Mouse (Mus musculus): ENCODE data around the gene Kcnj12. TPM values are rescaled to one million over a fixed set of nuclear protein-coding genes. Genes with fewer than 3 reads are reported as not detected.

Kcnj12 gene
- polyA plus RNA-seq, 1 experiment from 2014 or later: 0.31 TPM

- peaks cover 5% of the 10 kb centered on the region; the same call in 1 of the 2 replicates for H3K9me3 ChIP-seq
- 74% methylated on average over 3 of the region's 3 CpGs for WGBS
- H3K27ac ChIP-seq: no peak overlapping the region
- H3K4me1 ChIP-seq (replicated peaks): no peaks in the 10 kb centered on the region
- ATAC-seq (ENCODE audit: insufficient number of reproducible peaks, insufficient read depth, low FRiP score, low TSS enrichment, low read depth): no peak
- H3K9ac ChIP-seq (replicated peaks): no peak overlapping the region
- H3K4me3 ChIP-seq (replicated peaks): no peak overlapping the region
- no peak overlapping the region for H3K4me2 ChIP-seq
- no peaks in the 10 kb centered on the region for H3K27me3 ChIP-seq
- H3K36me3 ChIP-seq: no peaks in the 10 kb centered on the region
Measured at GRCm38 (mm10) chr11:61091192-61091591, 68.8 kb downstream of the Kcnj12 start.

DNA sequence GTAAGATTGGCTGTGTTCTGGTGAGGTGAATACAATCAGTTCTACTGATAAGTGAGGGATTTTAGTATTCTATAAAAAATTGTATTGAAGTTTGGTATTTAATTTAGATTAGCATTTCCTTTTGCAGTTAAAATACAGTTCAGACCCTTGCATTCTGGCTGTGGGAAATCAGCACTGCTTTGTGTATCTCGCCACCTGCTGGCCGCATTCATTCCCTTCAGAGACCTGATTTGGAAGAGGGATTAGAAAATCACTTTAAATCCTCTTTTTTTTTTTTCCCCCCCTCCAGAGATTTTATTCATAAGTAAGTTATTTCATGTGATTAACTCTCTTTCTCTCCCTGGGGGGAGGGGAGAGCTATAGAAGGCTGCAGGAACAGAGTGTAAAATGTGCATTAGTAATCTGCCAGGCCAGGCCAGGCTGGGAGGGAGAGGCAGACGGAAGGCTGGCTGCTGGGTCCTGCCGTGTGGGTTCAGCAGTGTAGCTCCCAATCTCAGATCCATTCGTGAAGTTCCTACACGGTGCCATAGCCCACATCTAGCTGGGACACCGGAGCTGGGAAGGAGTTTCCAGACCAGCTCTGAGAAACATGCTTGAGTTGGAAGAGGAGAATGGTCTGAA, 69.4 kb downstream of the Kcnj12 start:
- Histone ChIP-seq H3K27me3 (no peaks in the 10 kb centered on the region), H3K36me3 (no peaks in the 10 kb centered on the region), H3K9ac (replicated peaks) (no peak overlapping the region), H3K4me1 (replicated peaks) (no peaks in the 10 kb centered on the region), H3K4me3 (replicated peaks) (no peak overlapping the region), H3K9me3 (peaks cover 5% of the 10 kb centered on the region; the same call in 1 of the 2 replicates), H3K4me2 (no peak overlapping the region), H3K27ac (no peak overlapping the region)
- WGBS: 20% methylated on average over 7 of the region's 7 CpGs
- ATAC-seq (ENCODE audit: insufficient number of reproducible peaks, insufficient read depth, low FRiP score, low TSS enrichment, low read depth): no peak

DNA sequence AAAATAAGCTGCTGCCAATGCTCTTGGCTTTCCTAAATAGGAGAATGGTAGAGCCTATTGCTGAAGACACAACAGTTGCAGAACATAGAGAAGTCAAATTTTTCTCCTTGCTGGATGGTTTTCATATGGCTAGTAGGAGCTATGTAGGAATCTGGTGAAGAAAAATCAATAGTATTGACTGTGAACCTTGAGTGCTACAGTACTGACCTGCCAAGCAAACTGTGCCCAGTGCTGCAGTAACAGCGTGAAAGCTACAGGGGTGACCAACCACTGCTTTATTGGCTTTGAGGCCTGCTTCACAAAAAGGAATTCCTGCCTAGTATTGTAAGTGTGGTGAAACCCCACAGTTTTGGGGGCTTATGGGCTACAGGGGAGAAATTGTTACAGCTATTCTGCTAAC, 75.7 kb downstream of the Kcnj12 start:
- H3K4me3 ChIP-seq (replicated peaks): no peak overlapping the region
- ATAC-seq (ENCODE audit: insufficient number of reproducible peaks, insufficient read depth, low FRiP score, low TSS enrichment, low read depth): no peak
- H3K4me2 ChIP-seq: no peak overlapping the region
- no peak overlapping the region for H3K9ac ChIP-seq (replicated peaks)
- no peaks in the 10 kb centered on the region for H3K27me3 ChIP-seq
- WGBS: 56% methylated on average over 1 of the region's 1 CpGs
- H3K4me1 ChIP-seq (replicated peaks): no peaks in the 10 kb centered on the region
- peaks cover 5% of the 10 kb centered on the region; the same call in 1 of the 2 replicates for H3K9me3 ChIP-seq
- no peaks in the 10 kb centered on the region for H3K36me3 ChIP-seq
- H3K27ac ChIP-seq: no peak overlapping the region

- Histone ChIP-seq H3K4me1 (replicated peaks) (no peaks in the 10 kb centered on the region), H3K36me3 (no peaks in the 10 kb centered on the region), H3K4me2 (no peak overlapping the region), H3K4me3 (replicated peaks) (no peak overlapping the region), H3K27ac (no peak overlapping the region), H3K9ac (replicated peaks) (no peak overlapping the region), H3K9me3 (no peaks in the 10 kb centered on the region), H3K27me3 (no peaks in the 10 kb centered on the region)
- no peak for ATAC-seq (ENCODE audit: insufficient number of reproducible peaks, insufficient read depth, low FRiP score, low TSS enrichment, low read depth)
- 69% methylated on average over 13 of the region's 13 CpGs for WGBS
Measured at GRCm38 (mm10) chr11:61102397-61103339, 80.3 kb downstream of the Kcnj12 start.

GRCm38 (mm10) chr11:61104241-61104901, 82.0 kb downstream of the Kcnj12 start:
- H3K27me3 ChIP-seq: no peaks in the 10 kb centered on the region
- H3K36me3 ChIP-seq: no peaks in the 10 kb centered on the region
- peak overlapping the region; percentile 17; the same call in 1 of the 2 replicates for H3K4me2 ChIP-seq
- WGBS: 21% methylated on average over 20 of the region's 20 CpGs
- ATAC-seq (ENCODE audit: insufficient number of reproducible peaks, insufficient read depth, low FRiP score, low TSS enrichment, low read depth): peak; percentile 84
- H3K9me3 ChIP-seq: no peaks in the 10 kb centered on the region
- no peak overlapping the region for H3K4me3 ChIP-seq (replicated peaks)
- no peak overlapping the region for H3K9ac ChIP-seq (replicated peaks)
- no peak overlapping the region for H3K27ac ChIP-seq
- H3K4me1 ChIP-seq (replicated peaks): no peaks in the 10 kb centered on the region

DNA sequence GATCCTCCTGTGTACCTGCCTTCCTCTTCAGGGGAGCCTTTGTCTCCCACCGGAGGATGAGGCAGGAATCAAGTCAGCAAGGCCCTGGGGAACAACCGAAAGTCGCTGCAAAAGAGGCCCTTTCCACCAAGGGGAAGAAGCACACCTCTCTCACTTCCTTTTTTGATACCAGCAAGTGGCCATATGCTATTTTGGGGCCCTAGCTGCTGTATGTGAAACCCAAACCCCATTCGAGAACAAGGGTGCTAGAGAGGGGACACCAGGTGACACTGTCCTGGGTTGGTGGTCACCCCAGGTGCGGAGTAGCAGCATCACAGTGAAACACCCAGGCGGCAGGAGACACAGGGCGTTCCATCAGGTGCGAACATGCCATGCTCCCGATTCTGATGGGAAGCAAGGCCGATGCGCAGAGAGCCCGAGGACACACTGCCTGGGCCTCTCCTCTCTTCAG, 86.6 kb downstream of the Kcnj12 start:
- Histone ChIP-seq H3K4me1 (replicated peaks) (no peaks in the 10 kb centered on the region), H3K4me3 (replicated peaks) (no peak overlapping the region), H3K4me2 (no peak overlapping the region), H3K36me3 (no peaks in the 10 kb centered on the region), H3K9ac (replicated peaks) (no peak overlapping the region), H3K27me3 (no peaks in the 10 kb centered on the region; the same call in 1 of the 2 replicates), H3K27ac (no peak overlapping the region), H3K9me3 (no peaks in the 10 kb centered on the region)
- 88% methylated on average over 12 of the region's 12 CpGs for WGBS
- no peak for ATAC-seq (ENCODE audit: insufficient number of reproducible peaks, insufficient read depth, low FRiP score, low TSS enrichment, low read depth)

GRCm38 (mm10) chr11:61109707-61110106, 87.3 kb downstream of the Kcnj12 start:
- Histone ChIP-seq H3K36me3 (no peaks in the 10 kb centered on the region), H3K9ac (replicated peaks) (no peak overlapping the region), H3K27ac (no peak overlapping the region), H3K27me3 (no peaks in the 10 kb centered on the region; the same call in 1 of the 2 replicates), H3K4me1 (replicated peaks) (no peaks in the 10 kb centered on the region), H3K4me2 (no peak overlapping the region), H3K9me3 (no peaks in the 10 kb centered on the region), H3K4me3 (replicated peaks) (no peak overlapping the region)
- 85% methylated on average over 6 of the region's 6 CpGs for WGBS
- no peak for ATAC-seq (ENCODE audit: insufficient number of reproducible peaks, insufficient read depth, low FRiP score, low TSS enrichment, low read depth)

- H3K4me2 ChIP-seq: no peak overlapping the region
- no peak overlapping the region for H3K9ac ChIP-seq (replicated peaks)
- no peak for ATAC-seq (ENCODE audit: insufficient number of reproducible peaks, insufficient read depth, low FRiP score, low TSS enrichment, low read depth)
- WGBS: 77% methylated on average over 10 of the region's 10 CpGs
- no peaks in the 10 kb centered on the region for H3K9me3 ChIP-seq
- H3K27me3 ChIP-seq: no peaks in the 10 kb centered on the region; the same call in 1 of the 2 replicates
- H3K36me3 ChIP-seq: no peaks in the 10 kb centered on the region
- no peak overlapping the region for H3K4me3 ChIP-seq (replicated peaks)
- no peak overlapping the region for H3K27ac ChIP-seq
- no peaks in the 10 kb centered on the region for H3K4me1 ChIP-seq (replicated peaks)
Measured at GRCm38 (mm10) chr11:61110113-61110512, 87.7 kb downstream of the Kcnj12 start.

DNA sequence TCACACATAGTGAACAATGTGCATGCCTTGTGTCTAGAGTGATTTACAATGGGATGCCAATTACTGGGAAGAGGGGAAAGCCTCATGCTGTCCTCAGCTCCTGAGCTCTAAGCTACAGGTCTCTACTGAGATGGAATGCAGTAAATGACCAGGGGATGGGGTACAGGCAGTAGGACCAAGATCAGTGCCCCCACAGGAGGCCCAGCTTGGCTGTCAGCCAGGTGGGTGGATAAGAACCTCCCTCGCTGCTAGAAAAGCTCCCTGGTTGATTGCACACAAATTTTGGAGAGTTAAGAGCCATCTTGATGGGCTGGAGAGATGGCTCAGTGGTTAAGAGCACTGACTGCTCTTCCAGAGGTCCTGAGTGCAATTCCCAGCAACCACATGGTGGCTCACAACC, 88.6 kb downstream of the Kcnj12 start:
- ATAC-seq (ENCODE audit: insufficient number of reproducible peaks, insufficient read depth, low FRiP score, low TSS enrichment, low read depth): no peak
- WGBS: 53% methylated on average over 1 of the region's 1 CpGs

GRCm38 (mm10) chr11:61111472-61111871, 89.1 kb downstream of the Kcnj12 start:
- H3K27me3 ChIP-seq: no peaks in the 10 kb centered on the region; the same call in 1 of the 2 replicates
- no peak for ATAC-seq (ENCODE audit: insufficient number of reproducible peaks, insufficient read depth, low FRiP score, low TSS enrichment, low read depth)
- no peaks in the 10 kb centered on the region for H3K4me1 ChIP-seq (replicated peaks)
- no peaks in the 10 kb centered on the region for H3K9me3 ChIP-seq
- H3K4me3 ChIP-seq (replicated peaks): no peak overlapping the region
- no peak overlapping the region for H3K27ac ChIP-seq
- H3K36me3 ChIP-seq: no peaks in the 10 kb centered on the region
- no peak overlapping the region for H3K9ac ChIP-seq (replicated peaks)
- WGBS: 86% methylated on average over 4 of the region's 4 CpGs
- no peak overlapping the region for H3K4me2 ChIP-seq

More for the DNA sequence above, 88.6 kb downstream of the Kcnj12 start:
- Histone ChIP-seq H3K27ac (no peak overlapping the region), H3K4me3 (replicated peaks) (no peak overlapping the region), H3K36me3 (no peaks in the 10 kb centered on the region), H3K9me3 (no peaks in the 10 kb centered on the region), H3K4me2 (no peak overlapping the region), H3K4me1 (replicated peaks) (no peaks in the 10 kb centered on the region), H3K27me3 (no peaks in the 10 kb centered on the region; the same call in 1 of the 2 replicates), H3K9ac (replicated peaks) (no peak overlapping the region)
